Mouse (Mus musculus) intestine, embryonic 16.5 days (tissue): ENCODE results near the gene Med31. TPM values are rescaled to one million over a fixed set of nuclear protein-coding genes. Genes with fewer than 3 reads are reported as not detected.
A peak's percentile ranks its signal among the peaks of the same experiment; 100 is the strongest.

Source experiments
- ATAC-seq: fragments of 200-750 bp; cut with Nextera tagmentation; 2 replicates; pipeline ENCODE4 v1.8.0; 2017; ENCODE audit warnings: moderate TSS enrichment, moderate library complexity
- H3K27ac ChIP-seq: fragments of 300-500 bp; sonication (generic); 2 replicates; pipeline ENCODE4 v1.5.1; 2014; ENCODE audit warnings: mild to moderate bottlenecking, low read length
- H3K27me3 ChIP-seq: fragments of 300-500 bp; sonication (generic); replicated peaks from 2 replicates; pipeline ENCODE4 v1.6.1; 2014; ENCODE audit warnings: low read length, control low read depth, mixed read lengths; ENCODE audit not compliant: control insufficient read depth, insufficient read depth
- H3K36me3 ChIP-seq: fragments of 300-500 bp; sonication (generic); 2 replicates; pipeline ENCODE4 v1.6.1; 2014; ENCODE audit warnings: low read length, control low read depth; ENCODE audit not compliant: control insufficient read depth, insufficient read depth
- H3K4me1 ChIP-seq: fragments of 300-500 bp; sonication (generic); 2 replicates; pipeline ENCODE4 v1.6.1; 2014; ENCODE audit warnings: low read length, control low read depth, mixed read lengths; ENCODE audit not compliant: control insufficient read depth, insufficient read depth
- H3K4me2 ChIP-seq: fragments of 300-500 bp; sonication (generic); 2 replicates; pipeline ENCODE4 v1.6.1; 2014; ENCODE audit warnings: low read depth, low read length, control low read depth
- H3K4me3 ChIP-seq: fragments of 300-500 bp; sonication (generic); 2 replicates; pipeline ENCODE4 v1.5.1; 2014; ENCODE audit warnings: mild to moderate bottlenecking, low read length
- H3K9ac ChIP-seq: fragments of 300-500 bp; sonication (generic); 2 replicates; pipeline ENCODE4 v1.6.1; 2014; ENCODE audit warnings: low read depth, low read length
- H3K9me3 ChIP-seq: fragments of 300-500 bp; sonication (generic); 2 replicates; pipeline ENCODE4 v1.6.1; 2016; ENCODE audit warnings: low read length, control low read depth; ENCODE audit not compliant: control insufficient read depth
- WGBS: fragments of 180-500 bp; shearing (Covaris S2); extraction: QIAGEN DNeasy Blood & Tissue Kit; methylation state at CpG from one replicate; pipeline ENCODE4 v1.1.7; 2014; 5-methylcytosine and 5-hydroxymethylcytosine counted together
- polyA plus RNA-seq: library from polyadenylated mRNA; unstranded; fragments of >200 nt; fragmentation: Nextera tagmentation; extraction: Ambion mirVana; gene quantifications from 2 replicates; pipeline ENCODE4 v1.2.1, GENCODE M21; 2015

The Med31 gene
- 27.6 and 30.4 TPM in 2 replicates for polyA plus RNA-seq

DNA sequence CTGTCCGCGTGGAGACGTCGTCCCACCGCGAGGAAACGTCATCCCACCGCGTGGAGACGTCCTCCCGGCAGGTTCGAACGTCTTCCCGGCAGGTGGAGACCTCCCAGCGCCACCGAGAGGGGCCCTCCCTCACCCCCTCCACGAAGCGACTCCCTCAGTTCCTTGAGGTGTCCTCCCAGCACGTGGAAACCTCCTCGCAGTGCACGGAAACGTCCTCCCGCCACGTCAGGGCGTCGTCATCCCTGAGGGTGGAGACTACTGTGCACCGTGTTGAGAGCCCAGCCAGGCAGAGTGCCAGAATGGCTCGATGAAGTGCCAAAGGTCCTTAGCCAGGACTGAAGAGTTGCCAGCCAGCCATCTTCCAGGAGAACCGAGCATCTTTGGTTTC, at the start of gene Med31:
Gene Med31 (minus strand): TSS at position 183 of the 388 bp plus-strand sequence.
- Histone ChIP-seq H3K9ac (peak within 1 kb of the TSS; percentile 84), H3K4me2 (peak within 1 kb of the TSS; percentile 98), H3K27ac (peak within 1 kb of the TSS; percentile 74), H3K27me3 (no peaks in the 10 kb centered on the region), H3K9me3 (no peaks in the 10 kb centered on the region), H3K4me3 (peak within 1 kb of the TSS; percentile 62), H3K4me1 (no peaks in the 10 kb centered on the region), H3K36me3 (peaks cover 7% of the 10 kb centered on the region; the same call in 1 of the 2 replicates)
- WGBS = 1% methylated on average over 29 of the region's 29 CpGs
- peak; percentile 90 for ATAC-seq

DNA sequence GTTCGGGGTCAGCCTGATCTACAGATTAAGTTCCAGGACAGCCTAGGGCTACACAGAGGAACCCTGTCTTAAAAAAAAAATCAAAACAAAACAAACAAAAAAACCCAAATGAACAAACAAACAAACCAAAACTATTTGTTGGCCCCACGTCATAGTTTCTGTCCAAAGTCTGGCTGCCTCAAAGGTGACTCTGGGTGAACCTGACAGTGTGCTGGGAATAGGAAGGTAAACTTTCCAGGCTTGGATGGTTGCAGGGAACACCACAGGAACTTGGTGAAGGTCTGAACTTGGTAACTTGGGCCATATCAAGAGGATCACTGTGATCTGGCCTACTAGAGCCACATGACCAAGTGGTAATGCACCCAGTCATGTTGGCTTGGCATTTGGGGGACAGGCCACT, 41.0 kb upstream of the Med31 start:
- no peak overlapping the region for H3K9ac ChIP-seq
- no peak overlapping the region for H3K4me2 ChIP-seq
- no peaks in the 10 kb centered on the region for H3K36me3 ChIP-seq
- H3K27me3 ChIP-seq = no peaks in the 10 kb centered on the region
- no peak overlapping the region for H3K4me3 ChIP-seq
- H3K9me3 ChIP-seq = no peaks in the 10 kb centered on the region
- no peak for ATAC-seq
- no peak overlapping the region for H3K27ac ChIP-seq
- H3K4me1 ChIP-seq = no peaks in the 10 kb centered on the region
- 76% methylated on average over 2 of the region's 2 CpGs for WGBS

DNA sequence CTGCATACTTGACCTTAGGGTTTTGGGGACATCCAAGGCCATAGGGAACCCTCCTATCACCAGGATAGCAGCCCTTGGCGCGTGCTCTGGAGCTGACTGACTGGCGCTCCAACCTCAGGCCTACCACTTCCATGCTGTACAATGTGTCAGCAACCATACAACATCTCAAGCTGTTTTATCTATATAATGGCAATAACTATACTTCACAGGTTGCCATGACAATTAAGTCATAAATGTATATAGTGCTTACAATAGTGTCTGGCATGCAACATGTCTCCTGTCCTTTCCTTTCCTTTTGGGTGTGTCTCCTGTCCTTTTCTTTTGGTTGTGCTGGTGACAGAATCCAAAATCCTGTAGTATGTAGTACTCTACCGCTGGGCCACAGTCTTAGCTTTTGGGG, 40.2 kb upstream of the Med31 start:
- no peaks in the 10 kb centered on the region for H3K9me3 ChIP-seq
- H3K4me2 ChIP-seq = no peak overlapping the region
- H3K4me1 ChIP-seq = no peaks in the 10 kb centered on the region
- WGBS = 88% methylated on average over 4 of the region's 4 CpGs
- no peak overlapping the region for H3K4me3 ChIP-seq
- ATAC-seq = peak; percentile 77
- no peak overlapping the region for H3K9ac ChIP-seq
- H3K27me3 ChIP-seq = no peaks in the 10 kb centered on the region
- no peaks in the 10 kb centered on the region for H3K36me3 ChIP-seq
- H3K27ac ChIP-seq = no peak overlapping the region

DNA sequence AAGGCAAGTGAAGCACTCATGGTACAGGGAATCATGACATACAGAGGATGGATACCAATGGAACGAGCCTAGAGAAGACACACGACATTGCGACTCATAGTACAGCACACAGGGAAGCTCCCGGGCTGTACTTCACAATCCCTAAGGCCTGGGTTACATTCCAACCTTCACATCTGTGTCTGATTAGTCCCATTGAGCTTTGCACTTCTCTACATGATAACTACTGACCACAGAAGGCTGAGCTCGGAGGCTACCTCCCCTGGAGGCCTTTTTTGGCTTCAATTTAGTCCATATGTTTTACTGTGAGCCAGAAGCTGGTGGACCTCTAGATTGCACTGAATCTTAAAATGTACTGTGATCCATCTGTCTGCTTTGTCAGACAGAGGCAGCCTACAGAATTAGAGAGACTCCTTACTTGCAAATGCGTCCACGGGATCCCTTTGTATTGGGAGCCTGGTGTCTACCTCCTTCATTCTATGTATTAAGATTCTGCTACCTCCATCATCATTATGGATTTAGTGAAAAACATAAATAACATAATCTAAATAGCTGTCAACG, 29.9 kb upstream of the Med31 start:
- 87% methylated on average over 8 of the region's 8 CpGs for WGBS
- Histone ChIP-seq H3K4me2 (no peak overlapping the region), H3K4me3 (no peak overlapping the region), H3K27ac (no peak overlapping the region), H3K36me3 (no peaks in the 10 kb centered on the region), H3K27me3 (no peaks in the 10 kb centered on the region), H3K9ac (no peak overlapping the region), H3K9me3 (no peaks in the 10 kb centered on the region), H3K4me1 (no peaks in the 10 kb centered on the region)
- ATAC-seq = no peak

DNA sequence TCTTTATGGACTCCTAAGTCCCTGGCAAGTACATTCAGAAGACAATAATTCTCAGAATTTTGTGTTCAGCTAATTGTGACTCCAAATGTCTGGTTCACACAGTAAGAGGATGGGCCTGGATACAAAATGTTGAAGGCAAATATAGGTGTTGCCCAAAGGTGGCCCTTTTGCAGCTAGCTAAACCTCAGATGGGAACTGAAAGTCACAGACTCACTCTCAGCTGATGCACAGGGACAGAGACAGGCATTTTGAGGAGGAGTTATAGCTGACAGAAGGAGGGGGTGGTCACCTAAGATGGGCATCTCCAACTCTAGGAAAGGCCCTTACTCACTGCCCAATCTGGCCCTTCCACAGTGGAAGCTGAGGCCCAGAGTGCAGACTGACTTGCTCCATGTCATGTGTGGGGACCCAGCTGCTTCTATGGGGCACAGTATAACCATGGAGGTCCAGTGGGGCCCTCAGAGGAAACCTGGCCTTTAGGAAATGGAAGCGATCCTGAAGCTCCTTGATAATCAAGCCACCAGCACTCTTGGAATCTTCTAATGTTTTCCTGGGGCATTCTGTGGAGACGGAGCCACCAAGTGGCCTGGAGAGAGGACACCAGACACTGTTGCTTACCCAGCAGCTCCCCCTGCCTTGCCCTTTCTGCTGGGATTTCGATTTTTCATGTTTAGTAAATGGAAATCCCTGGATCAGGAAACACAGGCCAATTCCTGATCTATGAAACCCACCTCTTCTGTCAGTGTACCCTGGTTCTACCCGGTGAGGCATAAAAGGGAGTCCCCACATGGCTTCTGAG, 24.9 kb upstream of the Med31 start:
- no peak for ATAC-seq
- H3K9me3 ChIP-seq = no peaks in the 10 kb centered on the region
- H3K27ac ChIP-seq = no peak overlapping the region
- H3K9ac ChIP-seq = no peak overlapping the region
- H3K4me2 ChIP-seq = no peak overlapping the region
- no peaks in the 10 kb centered on the region for H3K4me1 ChIP-seq
- WGBS = 63% methylated on average over 4 of the region's 4 CpGs
- no peak overlapping the region for H3K4me3 ChIP-seq
- no peaks in the 10 kb centered on the region for H3K36me3 ChIP-seq
- no peaks in the 10 kb centered on the region for H3K27me3 ChIP-seq

DNA sequence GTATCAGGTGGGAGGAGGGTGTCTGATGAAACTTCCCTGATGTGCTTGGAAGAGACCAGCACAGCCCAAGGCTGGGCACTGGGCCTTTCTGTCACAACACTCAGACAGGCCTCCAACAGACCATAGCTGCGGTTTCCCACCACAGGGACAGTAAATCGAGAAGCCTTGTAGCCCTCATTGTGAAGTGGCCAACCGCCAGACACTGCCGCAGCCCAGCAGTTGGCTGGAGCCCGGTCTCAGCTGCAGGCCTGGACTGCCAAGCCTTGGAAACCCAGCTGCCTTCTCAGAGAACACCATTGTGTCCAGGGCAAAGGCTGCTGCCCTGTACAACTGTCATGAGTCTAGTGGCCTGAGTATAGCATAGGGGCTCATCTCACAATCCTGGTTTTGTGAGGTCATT, 18.6 kb upstream of the Med31 start:
- WGBS = 74% methylated on average over 5 of the region's 5 CpGs
- H3K4me3 ChIP-seq = no peak overlapping the region
- ATAC-seq = no peak
- no peaks in the 10 kb centered on the region for H3K36me3 ChIP-seq
- no peak overlapping the region for H3K27ac ChIP-seq
- no peaks in the 10 kb centered on the region for H3K9me3 ChIP-seq
- no peak overlapping the region for H3K9ac ChIP-seq
- no peaks in the 10 kb centered on the region for H3K27me3 ChIP-seq
- H3K4me2 ChIP-seq = no peak overlapping the region
- H3K4me1 ChIP-seq = no peaks in the 10 kb centered on the region

DNA sequence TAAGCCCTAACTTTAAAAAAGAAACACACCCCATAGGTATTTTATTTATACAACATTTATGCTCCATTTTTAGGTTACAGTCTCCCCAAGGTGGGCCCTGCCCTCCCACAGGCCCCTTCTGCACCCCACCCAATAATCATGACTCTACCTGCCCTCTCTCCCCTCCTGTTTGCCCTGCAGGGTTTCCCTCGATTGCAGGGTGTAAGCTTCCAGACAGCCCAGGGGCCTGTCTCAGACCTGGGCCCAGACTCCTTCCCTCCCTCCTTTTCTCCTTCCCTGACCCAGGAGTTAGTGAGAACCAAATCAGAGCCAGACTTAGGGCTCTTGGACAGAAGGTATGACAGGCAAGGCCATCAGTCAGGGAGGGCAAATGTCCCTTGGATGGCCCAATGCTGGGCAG, 17.6 kb upstream of the Med31 start:
- no peak overlapping the region for H3K4me2 ChIP-seq
- H3K9me3 ChIP-seq = no peaks in the 10 kb centered on the region
- no peak overlapping the region for H3K9ac ChIP-seq
- ATAC-seq = no peak
- H3K36me3 ChIP-seq = no peaks in the 10 kb centered on the region
- WGBS = 75% methylated on average over 1 of the region's 1 CpGs
- H3K27me3 ChIP-seq = no peaks in the 10 kb centered on the region
- no peak overlapping the region for H3K27ac ChIP-seq
- H3K4me3 ChIP-seq = no peak overlapping the region
- no peaks in the 10 kb centered on the region for H3K4me1 ChIP-seq

DNA sequence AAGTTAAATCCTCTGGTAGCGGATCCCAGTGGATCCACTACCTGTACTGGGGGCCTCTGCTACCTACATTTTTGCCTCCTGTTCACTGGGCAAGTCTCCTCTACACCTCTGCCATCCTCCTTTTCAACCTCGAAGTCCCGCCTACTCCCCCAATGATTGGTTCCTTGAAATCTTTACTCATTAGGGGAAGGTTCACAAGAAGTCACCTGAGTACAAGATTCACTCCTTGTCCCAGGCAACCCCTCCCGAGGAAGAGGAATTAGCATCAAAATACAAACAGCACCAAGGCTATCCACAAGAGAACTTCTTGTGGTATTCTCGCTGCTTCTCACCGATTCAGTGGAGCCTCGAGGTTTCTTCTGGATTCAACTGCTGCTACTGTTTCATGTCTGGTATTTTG, 16.7 kb upstream of the Med31 start:
- Histone ChIP-seq H3K4me2 (no peak overlapping the region), H3K4me3 (no peak overlapping the region), H3K9me3 (no peaks in the 10 kb centered on the region), H3K27ac (no peak overlapping the region), H3K9ac (no peak overlapping the region), H3K27me3 (no peaks in the 10 kb centered on the region), H3K36me3 (no peaks in the 10 kb centered on the region), H3K4me1 (no peaks in the 10 kb centered on the region)
- 85% methylated on average over 7 of the region's 7 CpGs for WGBS
- ATAC-seq = no peak

DNA sequence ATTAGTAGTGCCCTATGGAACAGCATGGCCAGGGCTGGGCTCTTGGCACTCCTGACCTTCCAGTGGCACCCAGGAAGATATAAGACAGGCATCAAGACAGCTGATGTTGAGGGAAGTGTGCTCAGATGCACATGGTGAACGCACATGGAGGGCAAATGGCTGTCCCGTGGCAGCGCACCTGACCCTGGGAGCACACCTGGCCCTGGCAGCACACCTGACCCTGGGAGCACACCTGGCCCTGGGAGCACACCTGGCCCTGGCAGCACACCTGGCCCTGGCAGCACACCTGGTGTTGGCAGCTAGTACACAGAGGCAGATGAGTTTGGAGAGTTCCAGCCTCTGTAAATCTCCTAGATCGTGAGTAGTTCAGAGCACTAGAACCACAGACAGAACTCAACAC, 13.1 kb upstream of the Med31 start:
- Histone ChIP-seq H3K9ac (no peak overlapping the region), H3K27ac (no peak overlapping the region), H3K27me3 (no peaks in the 10 kb centered on the region), H3K4me2 (no peak overlapping the region), H3K4me1 (no peaks in the 10 kb centered on the region), H3K36me3 (no peaks in the 10 kb centered on the region), H3K4me3 (no peak overlapping the region), H3K9me3 (no peaks in the 10 kb centered on the region)
- WGBS = 91% methylated on average over 4 of the region's 4 CpGs
- no peak for ATAC-seq
